Mouse (Mus musculus): Measurements from ENCODE around the gene Timm8a2. TPM values are rescaled to one million over a fixed set of nuclear protein-coding genes. Genes with fewer than 3 reads are reported as not detected.
"Not testable (repeated sequence)": the region's sequence is repeated elsewhere in the genome, so short reads cannot be mapped to it uniquely, and the experiment has no call there.

Gene Timm8a2
- polyA plus RNA-seq, 1 experiment from 2014 or later: not detected

GRCm38 (mm10) chr14:122062411-122063090, 28.1 kb downstream of the Timm8a2 start:
- ATAC-seq: no peak
- 86% methylated on average over 10 of the region's 10 CpGs for WGBS
- no peaks in the 10 kb centered on the region for H3K9me3 ChIP-seq (ENCODE audit: control insufficient read depth, low read length)
- H3K4me1 ChIP-seq (ENCODE audit: control insufficient read depth, insufficient read depth, low read depth, low read length): no peaks in the 10 kb centered on the region
- H3K36me3 ChIP-seq (ENCODE audit: control insufficient read depth, insufficient read depth, low read length): no peaks in the 10 kb centered on the region
- H3K27me3 ChIP-seq (replicated peaks; ENCODE audit: control insufficient read depth, insufficient read depth, low read length): no peaks in the 10 kb centered on the region
- no peak overlapping the region for H3K27ac ChIP-seq (ENCODE audit: low read depth, low read length)
- no peak overlapping the region for H3K4me2 ChIP-seq (ENCODE audit: low read length)
- no peak overlapping the region for H3K9ac ChIP-seq (ENCODE audit: low read depth, low read length)
- no peak overlapping the region for H3K4me3 ChIP-seq (ENCODE audit: low read length)

DNA sequence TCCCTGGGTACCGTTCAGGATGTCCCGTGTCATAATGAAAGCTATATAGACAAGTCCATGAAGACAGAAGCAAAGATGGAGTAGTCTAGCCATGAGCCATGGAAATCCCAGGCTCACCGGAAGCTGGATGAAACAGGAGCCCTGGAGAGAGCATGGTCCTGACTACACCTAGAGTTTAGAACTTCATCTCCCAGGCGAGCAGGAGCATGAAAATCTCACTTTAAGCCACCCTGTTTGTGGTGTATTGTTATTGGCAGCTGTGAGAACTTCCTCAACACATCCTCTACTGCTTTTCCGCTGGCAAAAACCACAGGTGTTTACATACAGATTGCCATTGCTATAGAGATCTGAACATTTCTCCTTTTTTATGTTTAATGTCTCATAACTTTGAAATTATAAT, 29.1 kb downstream of the Timm8a2 start:
- H3K4me2 ChIP-seq (ENCODE audit: low read length): no peak overlapping the region
- H3K27ac ChIP-seq (ENCODE audit: low read depth, low read length): no peak overlapping the region
- WGBS: 75% methylated on average over 5 of the region's 5 CpGs
- no peak for ATAC-seq
- no peaks in the 10 kb centered on the region for H3K9me3 ChIP-seq (ENCODE audit: control insufficient read depth, low read length)
- no peaks in the 10 kb centered on the region for H3K36me3 ChIP-seq (ENCODE audit: control insufficient read depth, insufficient read depth, low read length)
- H3K4me1 ChIP-seq (ENCODE audit: control insufficient read depth, insufficient read depth, low read depth, low read length): no peaks in the 10 kb centered on the region
- H3K27me3 ChIP-seq (replicated peaks; ENCODE audit: control insufficient read depth, insufficient read depth, low read length): no peaks in the 10 kb centered on the region
- H3K4me3 ChIP-seq (ENCODE audit: low read length): no peak overlapping the region
- H3K9ac ChIP-seq (ENCODE audit: low read depth, low read length): no peak overlapping the region

- H3K27me3 ChIP-seq (replicated peaks; ENCODE audit: control insufficient read depth, insufficient read depth, low read length): no peaks in the 10 kb centered on the region
- no peak overlapping the region for H3K4me3 ChIP-seq (ENCODE audit: low read length)
- no peaks in the 10 kb centered on the region for H3K4me1 ChIP-seq (ENCODE audit: control insufficient read depth, insufficient read depth, low read depth, low read length)
- no peak for ATAC-seq
- no peaks in the 10 kb centered on the region for H3K9me3 ChIP-seq (ENCODE audit: control insufficient read depth, low read length)
- WGBS: 13% methylated on average over 2 of the region's 2 CpGs
- H3K9ac ChIP-seq (ENCODE audit: low read depth, low read length): no peak overlapping the region
- H3K36me3 ChIP-seq (ENCODE audit: control insufficient read depth, insufficient read depth, low read length): no peaks in the 10 kb centered on the region
- H3K4me2 ChIP-seq (ENCODE audit: low read length): no peak overlapping the region
- H3K27ac ChIP-seq (ENCODE audit: low read depth, low read length): no peak overlapping the region
These were observed 30.0 kb downstream of the Timm8a2 start for GRCm38 (mm10) chr14:122064519-122064918.

- no peak for ATAC-seq
- Histone ChIP-seq H3K4me3 (ENCODE audit: low read length) (no peak overlapping the region), H3K4me2 (ENCODE audit: low read length) (no peak overlapping the region), H3K9ac (ENCODE audit: low read depth, low read length) (no peak overlapping the region), H3K9me3 (ENCODE audit: control insufficient read depth, low read length) (no peaks in the 10 kb centered on the region), H3K4me1 (ENCODE audit: control insufficient read depth, insufficient read depth, low read depth, low read length) (no peaks in the 10 kb centered on the region), H3K36me3 (ENCODE audit: control insufficient read depth, insufficient read depth, low read length) (no peaks in the 10 kb centered on the region), H3K27ac (ENCODE audit: low read depth, low read length) (no peak overlapping the region), H3K27me3 (replicated peaks; ENCODE audit: control insufficient read depth, insufficient read depth, low read length) (no peaks in the 10 kb centered on the region)
- WGBS: 79% methylated on average over 4 of the region's 4 CpGs
These were observed 31.8 kb downstream of the Timm8a2 start for GRCm38 (mm10) chr14:122066243-122066642.

DNA sequence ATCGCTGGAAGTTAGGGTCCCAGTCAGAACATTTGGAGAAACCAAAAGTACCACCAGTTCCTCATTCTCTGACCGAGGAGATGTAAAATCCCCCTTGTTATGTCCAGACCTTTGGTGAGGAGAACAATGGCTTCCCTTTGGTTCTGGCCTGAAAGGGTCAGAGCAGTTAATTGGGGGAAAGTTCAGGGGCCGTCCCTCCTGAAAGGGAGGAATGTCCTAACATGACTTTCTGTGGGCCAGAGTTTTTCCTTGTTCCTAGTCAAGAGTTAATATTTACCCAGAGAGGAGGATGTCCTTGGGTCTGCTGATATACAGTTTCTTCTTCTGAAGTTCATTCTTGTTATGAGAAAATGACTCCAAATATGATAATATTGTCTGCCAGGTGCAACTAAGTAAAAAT, 33.6 kb downstream of the Timm8a2 start:
- WGBS: 25% methylated on average over 3 of the region's 3 CpGs
- not testable (repeated sequence) for H3K9me3 ChIP-seq (ENCODE audit: control insufficient read depth, low read length); H3K4me2 ChIP-seq (ENCODE audit: low read length); H3K4me3 ChIP-seq (ENCODE audit: low read length); H3K9ac ChIP-seq (ENCODE audit: low read depth, low read length); H3K4me1 ChIP-seq (ENCODE audit: control insufficient read depth, insufficient read depth, low read depth, low read length); ATAC-seq; H3K27ac ChIP-seq (ENCODE audit: low read depth, low read length); H3K36me3 ChIP-seq (ENCODE audit: control insufficient read depth, insufficient read depth, low read length); H3K27me3 ChIP-seq (replicated peaks; ENCODE audit: control insufficient read depth, insufficient read depth, low read length)

- Histone ChIP-seq H3K27me3 (replicated peaks; ENCODE audit: control insufficient read depth, insufficient read depth, low read length) (no peaks in the 10 kb centered on the region), H3K27ac (ENCODE audit: low read depth, low read length) (no peak overlapping the region), H3K9me3 (ENCODE audit: control insufficient read depth, low read length) (no peaks in the 10 kb centered on the region), H3K4me3 (ENCODE audit: low read length) (no peak overlapping the region), H3K4me2 (ENCODE audit: low read length) (no peak overlapping the region), H3K4me1 (ENCODE audit: control insufficient read depth, insufficient read depth, low read depth, low read length) (no peaks in the 10 kb centered on the region), H3K36me3 (ENCODE audit: control insufficient read depth, insufficient read depth, low read length) (no peaks in the 10 kb centered on the region), H3K9ac (ENCODE audit: low read depth, low read length) (no peak overlapping the region)
- ATAC-seq: no peak
- 57% methylated on average over 11 of the region's 11 CpGs for WGBS
These were observed 34.6 kb downstream of the Timm8a2 start for GRCm38 (mm10) chr14:122068801-122069695.

GRCm38 (mm10) chr14:122069948-122070347, 35.5 kb downstream of the Timm8a2 start:
- ATAC-seq: no peak
- 77% methylated on average over 3 of the region's 3 CpGs for WGBS
- Histone ChIP-seq H3K27me3 (replicated peaks; ENCODE audit: control insufficient read depth, insufficient read depth, low read length) (no peaks in the 10 kb centered on the region), H3K36me3 (ENCODE audit: control insufficient read depth, insufficient read depth, low read length) (no peaks in the 10 kb centered on the region), H3K4me3 (ENCODE audit: low read length) (no peak overlapping the region), H3K4me1 (ENCODE audit: control insufficient read depth, insufficient read depth, low read depth, low read length) (no peaks in the 10 kb centered on the region), H3K4me2 (ENCODE audit: low read length) (no peak overlapping the region), H3K9ac (ENCODE audit: low read depth, low read length) (no peak overlapping the region), H3K27ac (ENCODE audit: low read depth, low read length) (no peak overlapping the region), H3K9me3 (ENCODE audit: control insufficient read depth, low read length) (no peaks in the 10 kb centered on the region)

GRCm38 (mm10) chr14:122073422-122073821, 38.9 kb downstream of the Timm8a2 start:
- Histone ChIP-seq H3K36me3 (ENCODE audit: control insufficient read depth, insufficient read depth, low read length) (no peaks in the 10 kb centered on the region), H3K9me3 (ENCODE audit: control insufficient read depth, low read length) (no peaks in the 10 kb centered on the region), H3K27me3 (replicated peaks; ENCODE audit: control insufficient read depth, insufficient read depth, low read length) (no peaks in the 10 kb centered on the region), H3K4me1 (ENCODE audit: control insufficient read depth, insufficient read depth, low read depth, low read length) (no peaks in the 10 kb centered on the region), H3K4me2 (ENCODE audit: low read length) (no peak overlapping the region), H3K4me3 (ENCODE audit: low read length) (no peak overlapping the region), H3K27ac (ENCODE audit: low read depth, low read length) (no peak overlapping the region), H3K9ac (ENCODE audit: low read depth, low read length) (no peak overlapping the region)
- no peak for ATAC-seq
- 85% methylated on average over 5 of the region's 5 CpGs for WGBS

GRCm38 (mm10) chr14:122074360-122074759, 39.9 kb downstream of the Timm8a2 start:
- Histone ChIP-seq H3K27me3 (replicated peaks; ENCODE audit: control insufficient read depth, insufficient read depth, low read length) (no peaks in the 10 kb centered on the region), H3K36me3 (ENCODE audit: control insufficient read depth, insufficient read depth, low read length) (no peaks in the 10 kb centered on the region), H3K9ac (ENCODE audit: low read depth, low read length) (no peak overlapping the region), H3K4me2 (ENCODE audit: low read length) (no peak overlapping the region), H3K4me1 (ENCODE audit: control insufficient read depth, insufficient read depth, low read depth, low read length) (no peaks in the 10 kb centered on the region), H3K27ac (ENCODE audit: low read depth, low read length) (no peak overlapping the region), H3K4me3 (ENCODE audit: low read length) (no peak overlapping the region), H3K9me3 (ENCODE audit: control insufficient read depth, low read length) (no peaks in the 10 kb centered on the region)
- WGBS: 72% methylated on average over 10 of the region's 10 CpGs
- no peak for ATAC-seq

All from hindbrain, embryonic 16.5 days (tissue).